Mouse (Mus musculus): Measurements from ENCODE around the gene Hsd17b6.

Hsd17b6 gene

GRCm38 (mm10) chr10:127945432-127946064 lies 61.9 kb downstream of the Hsd17b6 start:
- no peak for DNase-seq (ENCODE audit: low read depth, low spot score)
